Mouse (Mus musculus): Measurements from ENCODE around the gene Tmem97. TPM values are rescaled to one million over a fixed set of nuclear protein-coding genes. Genes with fewer than 3 reads are reported as not detected.

The Tmem97 gene
- total RNA-seq, 1 experiment from 2014 or later: 70.1 TPM

- peak; percentile 91 for DNase-seq
These were observed 38.3 kb downstream of the Tmem97 start, which contains the start of the genes Tmem199 and Poldip2 for GRCm38 (mm10) chr11:78512025-78512957. TSS of gene Tmem199 (minus strand) at chr11:78512172. TSS of gene Poldip2 (plus strand) at chr11:78512193.

GRCm38 (mm10) chr11:78509148-78509547, 41.4 kb downstream of the Tmem97 start:
- DNase-seq: no peak

- DNase-seq: no peak
These were observed 45.1 kb downstream of the Tmem97 start for GRCm38 (mm10) chr11:78505430-78505829.

GRCm38 (mm10) chr11:78502909-78503650, 47.5 kb downstream of the Tmem97 start, which contains the start of gene Sebox:
TSS of gene Sebox (plus strand) at chr11:78503447.
- DNase-seq: no peak

GRCm38 (mm10) chr11:78501529-78501928, 49.0 kb downstream of the Tmem97 start:
- DNase-seq: no peak

- DNase-seq: no peak
These were observed 49.9 kb downstream of the Tmem97 start for GRCm38 (mm10) chr11:78500623-78501202.

- no peak for DNase-seq
These were observed 51.0 kb downstream of the Tmem97 start for GRCm38 (mm10) chr11:78499543-78499942.

- DNase-seq: no peak
These were observed 51.6 kb downstream of the Tmem97 start, which contains the start of gene Vtn for GRCm38 (mm10) chr11:78499004-78499403. TSS of gene Vtn (plus strand) at chr11:78499091.

GRCm38 (mm10) chr11:78497544-78498522, 52.7 kb downstream of the Tmem97 start, which contains the start of gene Sarm1:
TSS of gene Sarm1 (minus strand) at chr11:78497754.
- DNase-seq: peak; percentile 95

GRCm38 (mm10) chr11:78497071-78497541, 53.5 kb downstream of the Tmem97 start:
- peak; percentile 31 for DNase-seq

- peak; percentile 50 for DNase-seq
These were observed 54.7 kb downstream of the Tmem97 start for GRCm38 (mm10) chr11:78495904-78496303.

Other genes starting within 250 kb of the Tmem97 start
- gene Spag5, start 249.2 kb downstream of the Tmem97 start, total RNA-seq (2021): 9.5 and 10.7 TPM in 2 replicates
- 20.9 and 23.2 TPM in 2 replicates for gene Aldoc, start 227.8 kb downstream of the Tmem97 start, total RNA-seq (2021)
- gene Pigs, start 222.4 kb downstream of the Tmem97 start, total RNA-seq (2021): 57.0 and 63.2 TPM in 2 replicates
- gene Unc119, start 207.3 kb downstream of the Tmem97 start, total RNA-seq (2021): 27.3 and 45.5 TPM in 2 replicates
- gene Foxn1, start 164.2 kb downstream of the Tmem97 start, total RNA-seq (2021): 0.36 and 0.86 TPM in 2 replicates
- not detected in 2 replicates for gene Slc13a2, start 128.6 kb downstream of the Tmem97 start, total RNA-seq (2021)
- gene Slc46a1, start 85.1 kb downstream of the Tmem97 start, total RNA-seq (2021): 46.2 and 57.5 TPM in 2 replicates
- gene Sarm1, start 53.0 kb downstream of the Tmem97 start, total RNA-seq (2021): 6.1 and 6.7 TPM in 2 replicates
- gene Vtn, start 51.7 kb downstream of the Tmem97 start, total RNA-seq (2021): 1.1 and 23.3 TPM in 2 replicates
- gene Sebox, start 47.3 kb downstream of the Tmem97 start, total RNA-seq (2021): not detected in 2 replicates
- gene Tmem199, start 38.6 kb downstream of the Tmem97 start, total RNA-seq (2021): 32.1 and 35.9 TPM in 2 replicates
- 155 and 159 TPM in 2 replicates for gene Poldip2, start 38.6 kb downstream of the Tmem97 start, total RNA-seq (2021)
- gene Tnfaip1, start 14.4 kb downstream of the Tmem97 start, total RNA-seq (2021): 40.6 and 45.9 TPM in 2 replicates
- 81.9 and 97.8 TPM in 2 replicates for gene Ift20, start 14.4 kb downstream of the Tmem97 start, total RNA-seq (2021)
- gene Nlk, start 146.6 kb upstream of the Tmem97 start, total RNA-seq (2021): 66.5 and 93.9 TPM in 2 replicates
- 66.6 and 73.8 TPM in 2 replicates for gene Ccnq, start 201.0 kb upstream of the Tmem97 start, total RNA-seq (2021)

Data from adrenal gland, postnatal 25 days (tissue).